Mouse (Mus musculus): Measurements from ENCODE around the gene Kpna4. TPM values are rescaled to one million over a fixed set of nuclear protein-coding genes. Genes with fewer than 3 reads are reported as not detected.

Kpna4 gene
- 33.5 TPM for polyA plus RNA-seq (2017; shearing (Covaris generic))

GRCm38 (mm10) chr3:69126509-69127345 is at the start of gene Kpna4:
Gene Kpna4 (minus strand): TSS chr3:69127113.

GRCm38 (mm10) chr3:69044645-69045399 is 82.1 kb downstream of the Kpna4 start, which contains the start of gene Trim59:
Gene Trim59 (minus strand): TSS chr3:69044755.

Other genes with a start within 250 kb of the Kpna4 start
- 264 TPM for gene Ift80, start 122.5 kb downstream of the Kpna4 start, polyA plus RNA-seq (2017; shearing (Covaris generic))
- gene Smc4, start 122.4 kb downstream of the Kpna4 start, polyA plus RNA-seq (2017; shearing (Covaris generic)): 697 TPM
- gene Trim59, start 82.4 kb downstream of the Kpna4 start, polyA plus RNA-seq (2017; shearing (Covaris generic)): 26.9 TPM
- gene Arl14, start 95.3 kb upstream of the Kpna4 start, polyA plus RNA-seq (2017; shearing (Covaris generic)): not detected
- 5.5 TPM for gene Ppm1l, start 189.7 kb upstream of the Kpna4 start, polyA plus RNA-seq (2017; shearing (Covaris generic))